Mouse (Mus musculus): Measurements from ENCODE around the gene Asb16.

DNA sequence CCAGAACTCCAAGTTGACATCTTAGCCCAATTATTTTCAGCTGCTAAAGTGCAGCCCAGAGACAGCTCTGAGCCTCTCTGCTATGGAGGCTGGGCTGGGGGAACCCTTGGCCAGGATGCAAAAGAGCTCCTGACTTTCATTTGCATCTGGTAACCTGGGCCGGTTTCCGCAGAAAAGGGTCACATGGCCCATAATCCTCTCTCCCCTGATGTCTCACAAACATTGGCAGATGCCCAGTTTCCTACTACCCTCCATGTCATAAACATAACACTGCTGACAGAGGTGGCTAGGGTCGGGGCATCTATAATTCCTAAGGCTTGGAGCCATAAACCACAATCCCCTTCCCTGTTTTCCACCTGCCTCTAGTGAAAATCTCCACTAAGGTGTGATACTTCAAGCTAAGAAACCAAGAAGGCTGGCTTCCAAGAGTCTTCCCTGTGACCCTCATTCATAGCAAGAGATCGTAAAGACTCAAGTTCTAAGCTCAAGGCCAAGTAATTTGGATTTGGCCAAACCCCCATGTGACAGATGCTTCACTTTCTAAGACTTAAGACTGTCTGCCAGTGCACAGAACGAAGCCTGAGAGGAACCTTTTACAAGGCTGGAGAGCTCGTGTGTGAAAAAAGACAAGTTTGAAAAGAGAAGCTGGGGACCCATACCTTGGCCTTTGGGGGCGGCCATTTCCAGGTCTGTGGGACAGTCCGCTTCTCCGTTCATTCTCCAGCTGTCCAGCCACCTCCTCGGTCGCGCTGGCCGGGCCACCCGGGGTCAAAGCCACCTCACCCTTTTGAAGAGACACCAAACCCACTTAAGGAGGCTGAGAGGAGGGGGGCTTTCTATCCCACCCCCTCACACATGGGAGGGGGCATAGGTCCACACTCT is 47.4 kb downstream of the Asb16 start:
- TF ChIP-seq CTCF (IDR thresholded peaks at IDR 0.05; ENCODE audit: low read depth, low read length) (no peak), POLR2A (IDR thresholded peaks at IDR 0.05; ENCODE audit: borderline replicate concordance, low read depth, low read length) (no peak)

All from bone marrow macrophage, adult 2 months (primary cell).